Mouse (Mus musculus) thymus, adult 18-20 months (tissue): ENCODE data around the gene Grid1.

Experiments used
- DNase-seq, 2 experiments: peaks; one replicate each; pipeline ENCODE4 v3.0.0; 2022; ENCODE audit warnings: mixed read lengths in 2 of 2

Gene Grid1

DNA sequence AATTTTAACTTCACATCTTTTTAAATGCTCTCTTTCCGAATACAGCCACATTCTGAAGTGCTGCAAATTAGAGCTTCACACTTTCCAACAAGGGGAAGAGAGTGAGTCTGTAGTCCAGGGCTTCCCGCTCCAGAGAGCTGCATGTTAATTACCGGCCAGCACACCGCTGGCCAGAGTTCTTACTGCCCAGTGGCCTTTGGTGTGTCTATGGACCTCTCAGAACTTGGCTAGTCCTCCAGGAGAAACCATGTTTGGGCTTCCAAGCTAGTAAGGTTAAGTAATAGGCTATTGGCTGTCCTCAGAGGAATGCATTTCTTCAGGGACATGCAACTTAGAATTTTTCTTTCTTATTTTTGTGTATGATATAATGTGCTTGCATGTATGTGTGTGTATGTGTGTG, 301.0 kb downstream of the Grid1 start:
- DNase-seq, result no peak

DNA sequence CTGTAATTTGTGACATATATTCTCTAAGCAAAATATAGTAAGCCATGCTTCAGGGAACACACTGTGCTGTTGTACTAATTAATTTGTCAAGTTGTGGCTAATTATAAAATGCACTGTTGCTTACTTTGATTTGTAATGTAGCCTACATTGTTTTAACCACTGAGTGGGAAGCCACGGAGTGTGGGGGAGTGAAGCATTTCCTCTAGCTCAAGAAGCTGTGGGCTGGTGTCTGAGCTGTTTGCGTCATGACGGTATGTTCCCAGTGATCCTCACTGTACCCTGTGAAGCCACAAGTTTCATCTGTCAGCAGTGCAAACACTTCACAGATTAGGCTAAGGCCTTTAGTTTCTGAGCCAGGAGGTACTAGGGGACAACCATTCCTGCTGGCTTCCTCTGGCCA, 302.2 kb downstream of the Grid1 start:
- DNase-seq, result no peak

DNA sequence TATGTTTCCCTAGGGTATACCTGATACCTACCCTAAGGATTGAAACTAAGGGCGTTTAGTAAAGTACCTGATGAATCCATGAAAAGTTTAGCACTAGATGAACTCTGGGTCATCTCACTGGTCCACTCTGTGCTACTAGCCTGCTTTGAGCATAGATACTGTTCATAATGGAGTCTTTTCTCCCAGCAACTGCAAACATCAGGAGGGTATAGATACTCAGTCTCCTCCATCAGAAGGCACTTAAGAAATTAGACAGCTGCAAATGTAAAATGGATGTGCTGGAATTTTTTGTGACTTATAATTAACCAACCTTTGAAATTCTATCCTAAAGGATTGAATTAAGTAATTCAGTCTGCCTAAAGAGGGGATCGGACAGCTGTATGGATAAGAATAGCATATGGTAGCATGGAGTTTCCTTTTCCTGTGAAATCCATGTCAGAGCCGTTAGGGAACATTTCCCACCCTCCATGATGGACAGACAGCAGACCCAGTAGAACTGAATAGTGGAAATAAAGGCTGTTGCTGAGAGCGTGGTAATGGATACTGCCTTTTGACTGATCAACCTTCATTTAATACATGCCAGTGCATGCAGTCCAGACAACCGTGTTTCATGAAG, 303.5 kb downstream of the Grid1 start:
- no peak for DNase-seq

DNA sequence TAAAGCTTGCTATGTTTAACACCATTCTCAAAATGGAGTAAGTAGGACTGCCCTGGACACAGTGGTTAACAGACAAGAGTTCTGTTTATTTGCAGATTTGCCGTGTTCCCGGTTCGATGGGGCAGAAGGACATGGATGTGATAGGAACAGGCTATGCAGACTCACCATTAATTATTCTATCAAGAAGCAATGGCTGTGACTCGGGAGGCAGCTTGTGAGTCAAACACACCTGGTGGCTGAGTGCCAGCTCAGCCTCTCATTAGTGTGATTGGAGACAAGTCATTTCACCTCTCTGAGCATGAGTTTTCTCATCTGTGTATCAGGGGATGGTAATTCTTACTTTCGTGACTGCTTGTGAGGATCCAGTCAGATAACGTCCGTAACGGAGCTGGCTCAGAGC, 307.7 kb downstream of the Grid1 start:
- DNase-seq, result no peak

DNA sequence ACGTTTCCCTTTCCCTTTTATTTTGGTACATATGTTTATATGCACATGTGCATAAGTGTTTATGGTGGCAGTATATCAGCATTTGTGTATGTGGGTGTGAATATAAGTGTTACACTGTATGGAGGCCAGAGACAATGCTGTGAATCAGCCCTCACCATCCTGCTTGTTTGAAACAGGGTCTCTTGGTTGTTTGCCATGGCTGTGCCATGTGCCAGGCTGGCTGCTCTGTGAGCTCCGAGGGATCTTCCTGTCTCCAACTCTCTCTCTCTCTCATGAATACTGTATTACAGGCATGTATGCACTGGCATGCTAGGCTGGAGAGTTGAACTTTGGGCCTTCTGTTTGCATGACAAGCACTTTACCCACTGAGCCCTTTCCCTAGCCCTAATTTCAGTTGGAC, 315.1 kb downstream of the Grid1 start:
- DNase-seq, result no peak

DNA sequence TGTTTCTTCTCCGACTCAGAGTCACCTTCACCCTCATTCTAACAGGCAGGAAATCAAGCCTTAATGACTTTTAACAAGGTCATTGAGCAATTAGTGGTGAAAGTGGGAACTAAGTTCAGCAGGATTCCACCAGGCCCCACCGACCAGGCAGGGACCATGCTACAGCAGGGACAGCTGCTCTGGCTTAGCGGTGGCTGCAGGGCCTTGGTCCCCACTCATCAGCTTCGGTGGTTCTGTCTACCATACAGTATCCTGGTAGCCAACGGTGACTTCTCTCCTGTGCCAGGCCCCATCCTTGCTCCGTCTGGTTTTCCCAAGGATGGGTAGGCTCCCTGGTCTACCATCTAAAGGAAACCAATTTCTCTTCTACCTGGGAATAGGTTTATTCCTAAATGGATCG, 318.2 kb downstream of the Grid1 start:
- DNase-seq, result no peak

DNA sequence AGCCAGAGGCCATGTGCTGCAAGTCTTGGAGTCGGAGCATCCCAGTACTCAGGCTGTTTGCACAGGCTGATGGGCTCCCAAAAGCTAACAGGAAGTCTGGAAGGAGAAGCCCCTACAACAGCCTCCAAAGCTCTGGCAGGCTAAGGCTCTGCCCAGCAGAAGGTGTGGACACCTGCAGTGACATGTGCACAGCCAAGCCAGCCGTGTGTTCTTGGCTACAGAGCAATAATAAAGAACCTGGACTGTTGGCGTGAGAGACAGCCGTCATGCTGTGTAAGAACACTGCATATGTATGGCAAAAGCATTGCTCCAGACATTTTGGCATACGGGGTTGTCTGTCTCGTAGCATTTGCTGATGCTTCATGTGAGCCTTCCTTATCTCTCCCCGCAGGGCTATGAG, 319.9 kb downstream of the Grid1 start:
- no peak for DNase-seq

DNA sequence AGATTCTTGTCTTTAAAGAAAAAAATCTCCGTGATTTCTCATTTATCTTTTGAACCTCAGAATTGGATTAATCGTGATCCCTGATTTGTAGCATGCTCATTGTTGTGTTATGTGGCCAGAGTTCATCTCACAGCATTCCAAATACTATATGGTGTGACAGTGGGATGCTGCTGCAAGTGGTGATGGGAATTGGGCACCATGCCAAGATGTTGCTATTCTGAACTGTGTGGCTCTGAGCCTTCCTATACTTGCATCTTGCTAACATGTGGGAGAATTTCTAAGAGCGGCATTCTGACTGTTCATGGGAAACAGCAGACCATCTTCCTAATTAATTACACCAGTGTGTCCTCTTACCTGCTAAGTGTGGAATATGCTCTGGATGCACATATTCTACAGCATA, 332.5 kb downstream of the Grid1 start:
- DNase-seq, result no peak

DNA sequence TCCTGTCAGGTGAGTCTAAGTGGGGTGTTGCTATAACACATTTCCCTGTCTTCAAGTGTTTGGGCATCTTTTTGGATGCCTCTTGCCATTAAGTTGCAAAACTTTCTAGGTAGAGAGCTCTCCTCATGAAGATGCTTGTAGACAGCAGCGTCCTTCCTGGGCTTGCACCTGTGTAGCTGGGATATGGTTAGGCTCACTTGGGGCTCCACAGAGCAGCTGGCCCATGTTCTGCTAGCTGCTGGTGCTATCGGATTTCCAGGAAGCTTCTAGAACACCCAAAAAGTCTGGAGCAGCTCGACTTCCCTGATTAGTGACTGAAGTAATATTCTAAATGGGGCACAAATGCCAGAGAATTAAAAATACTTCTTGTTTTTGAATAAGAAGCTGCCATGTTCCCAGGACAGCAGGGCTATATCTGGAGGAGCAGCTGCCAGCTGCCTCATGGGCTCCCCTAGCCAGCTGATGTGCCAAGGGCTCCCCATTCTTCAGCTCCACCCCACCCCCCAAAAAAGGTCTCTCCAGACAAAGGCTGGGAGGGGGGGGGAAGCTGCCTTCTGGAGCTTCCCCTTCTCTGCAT, 333.9 kb downstream of the Grid1 start:
- DNase-seq, result no peak

DNA sequence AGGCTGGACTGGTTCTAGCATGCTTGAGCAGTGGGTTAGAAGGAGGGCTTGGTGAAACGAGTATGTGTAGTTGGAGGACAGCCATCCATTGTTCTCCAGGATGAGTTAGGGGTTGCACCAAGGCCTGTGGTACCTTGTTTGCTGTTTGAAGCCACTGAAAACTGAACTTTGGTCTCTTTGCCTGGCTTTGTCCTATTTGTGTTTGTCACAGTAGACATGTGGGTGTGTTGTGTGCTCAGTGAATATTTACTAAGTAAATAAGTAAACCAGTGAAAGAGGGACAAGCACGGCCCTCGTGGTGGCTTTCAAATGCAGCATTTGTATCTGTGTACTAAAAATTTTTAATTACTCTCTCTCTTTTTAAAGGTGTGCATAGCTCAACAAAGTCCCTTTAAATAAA, 334.5 kb downstream of the Grid1 start:
- no peak for DNase-seq

DNA sequence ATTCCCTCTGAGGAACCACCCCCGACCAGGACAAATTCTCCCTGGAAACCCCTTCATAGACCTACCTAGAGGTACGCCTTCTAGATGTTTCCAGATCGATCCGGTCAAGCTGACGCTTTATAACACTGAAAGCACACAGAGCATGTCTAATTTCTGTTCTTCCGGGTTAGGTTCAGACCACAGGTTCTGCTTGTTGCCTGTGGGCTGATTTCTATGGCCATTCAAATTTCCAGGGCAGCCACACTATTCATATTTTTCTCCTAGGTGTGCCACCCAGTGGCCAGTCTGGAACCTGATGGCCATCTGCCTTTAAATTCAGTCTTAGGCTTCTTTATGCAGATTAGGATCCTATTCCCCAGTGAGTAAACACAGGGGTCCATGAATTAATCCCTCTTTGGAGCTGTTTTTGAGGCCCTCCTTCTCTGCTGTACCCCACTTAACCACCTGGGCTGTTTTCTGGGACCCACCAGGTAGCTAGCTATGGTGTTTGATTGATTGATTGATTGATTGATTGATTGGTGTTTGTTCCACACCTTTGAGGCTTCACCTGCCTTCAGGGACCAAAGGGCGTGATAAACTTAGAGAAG, 337.3 kb downstream of the Grid1 start:
- no peak for DNase-seq

DNA sequence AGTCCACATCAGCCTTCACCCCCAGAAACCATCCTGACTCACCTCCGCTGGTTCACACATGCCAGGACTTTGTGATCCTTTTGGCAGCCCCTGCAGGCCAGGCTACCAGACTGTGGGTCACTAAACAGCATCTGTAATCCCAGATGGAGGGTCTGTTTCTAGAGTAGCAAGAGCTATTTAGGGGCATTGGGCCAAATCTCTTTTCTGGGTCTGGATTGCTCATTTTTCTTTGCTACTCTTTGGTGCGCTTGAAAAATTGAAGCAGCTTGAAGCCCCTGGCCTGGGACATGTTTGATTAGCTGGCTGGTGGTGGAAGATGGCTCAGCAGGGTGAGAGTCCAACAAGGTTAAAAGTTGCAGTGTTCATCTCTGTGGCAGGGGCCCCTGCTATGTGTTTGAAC, 339.4 kb downstream of the Grid1 start:
- no peak for DNase-seq

DNA sequence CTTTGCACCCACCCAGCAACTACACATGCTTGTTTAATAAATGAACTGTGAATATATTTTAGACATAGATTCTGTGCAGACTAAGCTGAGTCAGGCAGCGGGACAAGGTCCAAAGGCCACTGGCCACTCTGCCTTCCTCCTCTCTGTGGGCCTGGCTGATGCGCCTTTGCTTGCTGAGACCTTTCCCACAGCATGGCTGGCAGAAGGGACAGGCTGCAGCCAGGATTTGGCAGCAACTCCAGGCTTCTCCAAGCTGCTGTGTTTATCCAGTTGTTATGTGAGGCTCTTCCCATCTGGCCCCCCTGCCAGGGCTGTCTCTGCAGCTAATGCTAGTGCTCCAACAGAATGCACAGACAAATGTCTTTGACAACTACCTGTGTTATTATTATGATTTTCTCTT, 347.5 kb downstream of the Grid1 start:
- DNase-seq, result no peak

DNA sequence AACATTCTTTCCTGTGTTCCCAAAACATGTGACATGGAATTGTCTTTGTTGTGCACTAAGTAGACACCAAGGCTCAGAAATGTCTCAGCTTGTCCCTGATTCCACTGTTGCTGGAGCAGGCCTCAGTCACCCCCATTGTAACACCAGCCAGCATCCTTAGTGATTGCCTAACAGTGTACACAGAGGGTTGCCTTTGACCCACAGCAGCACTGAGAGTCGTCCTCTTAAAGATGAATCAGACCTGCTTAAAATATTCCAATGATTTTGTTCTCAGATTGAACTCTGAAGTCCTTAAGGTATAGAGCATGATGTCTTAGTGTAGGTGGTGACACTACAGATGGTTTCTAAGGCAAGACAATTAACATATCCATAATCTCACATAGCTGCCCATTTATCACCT, 354.0 kb downstream of the Grid1 start:
- no peak for DNase-seq

DNA sequence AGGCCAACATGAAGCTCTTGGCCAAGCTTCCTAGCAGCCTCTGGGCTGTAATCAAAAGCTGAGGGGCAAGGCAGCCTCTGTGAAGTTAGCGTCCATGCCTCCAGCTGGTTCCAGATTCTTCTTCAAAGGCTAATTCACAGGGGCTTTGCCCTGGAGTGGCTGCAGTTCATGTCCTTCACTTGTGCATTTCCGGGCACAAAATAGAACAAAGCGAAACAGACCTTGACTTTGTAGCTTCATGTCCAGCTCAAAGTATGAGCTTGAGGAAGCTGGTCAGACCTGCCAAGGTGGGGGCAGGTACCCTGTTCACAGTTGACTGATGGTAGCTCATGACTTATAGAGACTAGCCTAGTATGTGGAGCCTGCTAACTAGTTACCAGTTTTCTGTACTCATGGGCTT, 356.1 kb downstream of the Grid1 start:
- no peak for DNase-seq

DNA sequence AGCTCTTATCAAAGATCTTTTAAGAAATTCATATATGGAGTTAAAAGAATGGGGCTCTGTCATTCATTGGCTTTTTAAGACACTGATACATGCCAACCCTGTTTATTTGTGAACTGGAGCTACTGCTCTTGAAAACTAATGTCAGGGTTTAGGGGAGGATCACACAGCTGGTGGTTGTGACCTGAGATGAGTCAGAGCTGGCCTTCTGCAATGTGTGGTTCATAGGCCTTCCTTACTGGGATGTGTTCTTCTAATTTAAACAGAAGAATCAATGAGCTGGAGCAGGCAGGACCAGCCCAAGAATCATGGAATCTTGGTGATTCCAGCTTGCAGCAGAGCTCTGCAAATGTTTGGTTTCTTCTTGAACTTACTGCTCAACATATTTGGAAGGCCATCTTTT, 359.2 kb downstream of the Grid1 start:
- DNase-seq, result no peak

DNA sequence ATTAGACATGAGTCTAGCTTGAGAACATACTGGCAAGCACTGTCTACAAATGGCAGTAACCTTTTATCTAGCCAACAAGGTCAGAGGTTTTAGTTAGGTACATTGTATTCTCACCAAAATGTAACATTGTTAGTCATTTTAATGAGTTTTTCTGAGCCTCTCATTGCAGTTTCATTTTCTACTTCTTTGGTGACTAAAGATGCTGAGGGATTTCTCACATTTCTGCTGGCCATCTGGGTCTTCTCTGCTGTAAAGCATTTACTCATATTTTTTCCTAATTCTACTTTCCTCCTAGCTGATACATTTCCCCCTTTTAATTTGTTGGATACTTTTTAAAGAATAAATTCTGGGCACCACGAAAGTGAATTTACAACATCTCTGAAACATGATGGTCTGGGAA, 365.5 kb downstream of the Grid1 start:
- DNase-seq, result no peak

DNA sequence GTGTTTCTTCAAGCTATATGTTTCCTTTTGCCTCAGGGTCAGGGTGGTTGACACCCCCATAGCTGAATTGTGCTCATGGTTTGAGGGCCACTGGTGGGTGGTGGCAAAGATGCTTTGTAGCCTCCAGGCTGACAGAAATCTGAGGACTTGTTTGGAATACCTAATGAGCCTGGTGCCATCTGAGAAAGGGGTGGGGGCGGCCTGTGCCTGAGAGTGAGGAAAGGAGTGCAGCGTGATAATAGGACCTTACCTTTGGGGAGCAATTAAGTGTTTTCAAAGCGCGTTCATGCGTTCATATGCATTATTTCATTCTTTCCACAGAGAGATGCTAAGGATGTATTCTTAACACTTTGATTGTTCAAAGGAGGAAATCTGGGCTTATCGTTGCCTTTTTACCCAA, 372.3 kb downstream of the Grid1 start:
- DNase-seq, result no peak

DNA sequence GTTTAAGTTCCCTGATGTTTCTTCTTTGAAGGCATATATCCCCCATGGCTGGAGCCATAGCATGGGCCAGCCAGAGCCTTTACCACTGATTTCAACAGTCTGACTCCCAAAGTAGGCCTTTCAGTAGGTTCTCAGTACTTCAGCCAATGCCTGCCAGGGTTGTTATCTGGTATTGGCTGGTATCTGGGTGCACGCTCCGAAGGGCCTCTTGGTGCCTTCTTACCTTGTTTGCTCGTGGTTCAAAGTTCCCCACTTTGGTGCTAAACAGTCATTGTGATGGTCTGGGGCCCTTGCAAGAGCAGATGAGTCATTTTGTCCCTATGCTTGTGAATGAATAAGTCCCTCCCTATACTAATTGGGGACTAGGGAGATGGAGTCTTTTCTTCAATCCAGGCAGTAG, 377.5 kb downstream of the Grid1 start:
- DNase-seq, result no peak

DNA sequence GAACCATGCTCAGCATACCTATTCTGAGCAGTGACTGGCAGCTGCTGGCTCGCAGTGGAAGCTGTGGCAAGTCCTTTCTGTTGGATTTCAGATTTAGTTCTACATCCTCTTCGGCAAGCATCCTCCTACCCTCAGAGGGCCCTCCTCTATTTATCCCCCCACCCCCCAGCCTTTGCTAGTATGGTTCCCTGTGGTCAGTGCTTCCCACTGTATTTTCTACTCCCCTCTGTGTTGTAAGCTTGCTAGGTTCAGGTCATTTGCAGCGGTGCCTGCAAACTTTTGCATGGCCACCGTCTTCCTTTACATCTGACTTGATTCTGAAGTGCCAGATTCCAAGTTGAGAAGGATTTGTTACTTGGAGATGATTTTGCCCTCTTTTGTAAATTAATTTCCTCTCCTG, 378.5 kb downstream of the Grid1 start:
- no peak for DNase-seq

DNA sequence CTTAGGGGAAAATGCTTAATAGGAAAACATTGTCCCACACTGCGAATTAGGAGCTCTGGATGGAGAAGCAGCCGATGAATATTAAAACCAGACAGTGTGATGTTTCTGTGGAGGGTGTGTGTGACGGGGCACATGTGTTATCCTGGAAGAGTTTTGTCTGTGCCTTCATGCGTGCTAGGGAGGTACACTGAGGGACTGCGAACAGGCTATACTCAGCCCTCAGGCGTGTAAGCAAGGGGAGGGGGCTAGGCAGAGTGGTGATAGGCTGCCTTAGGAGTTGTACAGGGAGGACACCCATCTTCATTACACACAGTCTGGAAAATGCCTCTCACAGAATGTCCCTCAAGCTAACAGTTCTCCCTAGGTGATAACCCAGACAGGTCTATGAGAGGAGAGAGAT, 379.0 kb downstream of the Grid1 start:
- no peak for DNase-seq

DNA sequence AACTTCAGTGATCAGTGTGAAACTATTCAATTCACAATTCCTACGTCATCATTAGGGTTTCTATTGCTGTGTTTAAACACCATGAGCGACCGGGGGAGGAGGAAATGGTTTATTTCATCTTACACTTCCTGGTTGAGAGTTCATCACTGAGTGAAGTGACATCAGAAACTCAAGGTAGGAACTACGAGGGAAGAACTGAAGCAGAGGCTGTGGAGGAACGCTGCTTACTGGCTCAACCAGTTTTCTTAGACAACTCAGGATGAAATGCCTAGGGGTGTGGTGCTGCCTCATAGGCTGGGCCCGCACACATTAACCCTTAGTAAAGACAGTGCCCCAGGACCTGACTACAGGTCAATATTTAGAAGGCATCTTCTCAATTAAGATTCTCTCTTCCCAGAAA, 389.5 kb downstream of the Grid1 start:
- DNase-seq, result no peak

DNA sequence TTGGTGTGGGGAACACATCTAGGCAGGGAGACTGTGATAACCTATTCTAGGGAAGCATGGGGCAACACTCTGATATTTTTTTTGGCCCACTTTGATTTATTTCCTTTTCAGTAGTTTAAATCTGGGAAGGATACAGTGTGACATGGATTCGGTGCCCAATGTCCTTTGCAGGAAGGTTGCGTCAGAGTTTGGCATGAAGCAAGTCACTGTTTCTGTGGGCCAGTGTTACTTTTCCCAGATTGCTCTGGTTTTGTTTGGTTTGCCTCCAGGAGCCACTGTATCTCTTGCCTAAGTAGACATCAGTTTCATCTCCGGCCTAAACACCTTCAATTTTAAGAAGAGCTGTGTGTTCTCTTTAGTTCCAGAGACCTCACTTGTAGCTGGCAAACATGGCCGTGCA, 399.1 kb downstream of the Grid1 start:
- DNase-seq, result no peak

DNA sequence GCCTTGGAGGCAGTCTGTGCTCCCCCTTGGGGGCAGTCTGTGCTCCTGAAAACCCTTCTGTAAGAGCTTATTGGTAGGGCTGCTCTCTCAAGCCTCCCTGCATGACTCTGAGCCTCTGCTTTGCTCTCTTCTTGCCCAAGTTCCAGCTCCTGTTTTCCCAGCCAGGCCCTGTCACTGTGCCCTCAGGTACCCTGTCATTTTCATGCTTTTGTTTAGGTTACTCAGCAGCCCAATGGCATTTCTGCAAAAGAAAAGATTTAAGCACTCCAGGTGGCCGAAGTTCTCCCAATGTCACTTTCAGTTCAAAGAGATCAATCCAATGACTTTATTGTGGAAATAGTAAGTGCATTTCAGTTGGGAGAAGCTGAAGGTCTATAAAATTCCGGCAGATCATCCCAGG, 402.3 kb downstream of the Grid1 start:
- DNase-seq, result no peak

DNA sequence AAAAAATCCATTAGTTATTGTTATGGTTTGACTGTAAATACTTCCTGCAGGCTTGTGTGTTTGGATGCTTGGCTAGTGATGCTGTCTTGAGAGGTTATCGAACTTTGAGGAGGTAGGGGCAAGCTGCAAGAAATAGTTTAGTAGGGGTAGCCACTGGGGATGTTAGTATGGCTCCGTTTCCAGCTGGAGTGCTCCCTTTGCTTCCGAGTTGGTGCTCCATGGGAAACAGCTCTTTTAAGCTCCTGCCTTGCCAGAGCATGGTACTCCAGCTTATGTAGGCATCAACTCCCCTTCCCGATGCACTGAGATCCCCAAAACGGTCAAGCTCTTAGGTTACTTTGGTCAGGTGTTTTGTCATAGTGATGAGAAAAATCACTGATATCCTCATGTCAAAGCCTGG, 407.7 kb downstream of the Grid1 start:
- DNase-seq, result no peak
